Mouse (Mus musculus): ENCODE measurements around the gene Khsrp. TPM values are rescaled to one million over a fixed set of nuclear protein-coding genes. Genes with fewer than 3 reads are reported as not detected.

The Khsrp gene
- polyA plus RNA-seq, 1 experiment from 2014 or later: 44.9 TPM

- DNase-seq (ENCODE audit: low spot score) (no peak), ATAC-seq (ENCODE audit: low read depth) (no peak)
- Histone ChIP-seq H3K27me3 (replicated peaks; ENCODE audit: control insufficient read depth, insufficient read depth, low read length) (no peaks in the 10 kb centered on the region), H3K9me3 (ENCODE audit: control insufficient read depth, low read length) (no peaks in the 10 kb centered on the region), H3K4me1 (ENCODE audit: control insufficient read depth, insufficient read depth, low read length) (no peaks in the 10 kb centered on the region), H3K4me3 (ENCODE audit: low read depth, low read length) (no peak overlapping the region), H3K9ac (ENCODE audit: low read depth, low read length) (no peak overlapping the region), H3K27ac (replicated peaks; ENCODE audit: low read depth, low read length) (no peak overlapping the region), H3K36me3 (ENCODE audit: control insufficient read depth, insufficient read depth, low read length) (no peaks in the 10 kb centered on the region), H3K4me2 (ENCODE audit: low read depth, low read length) (no peak overlapping the region)
- WGBS: 66% methylated on average over 3 of the region's 3 CpGs
Measured at GRCm38 (mm10) chr17:56975391-56975790, 55.9 kb downstream of the Khsrp start.

DNA sequence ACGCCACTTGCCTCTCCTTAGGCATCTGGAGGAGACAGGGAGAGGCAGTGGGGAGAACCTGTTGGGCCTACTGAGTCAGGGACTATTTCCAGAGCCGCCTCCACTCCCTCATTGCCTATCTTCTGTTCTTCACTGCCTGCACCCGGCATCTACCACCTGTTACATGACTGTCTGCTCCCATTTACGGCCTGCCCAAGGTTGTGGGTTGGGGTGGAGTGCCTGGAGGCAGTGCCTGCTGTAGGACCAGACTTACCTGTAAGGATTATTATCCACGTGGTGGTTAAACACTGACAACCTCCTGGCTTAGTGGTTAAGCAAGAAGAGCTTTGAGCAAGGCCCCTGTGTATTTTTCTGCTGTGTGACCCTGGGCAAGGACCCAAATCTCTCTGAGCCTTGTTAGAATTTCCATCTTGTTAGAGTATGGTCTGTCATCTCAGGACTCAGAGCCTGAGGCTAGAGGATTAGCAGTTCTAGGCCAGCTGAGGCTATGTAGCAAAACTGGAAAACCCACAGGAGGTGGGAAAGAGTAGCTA, 56.5 kb downstream of the Khsrp start:
- Histone ChIP-seq H3K9ac (ENCODE audit: low read depth, low read length) (no peak overlapping the region), H3K9me3 (ENCODE audit: control insufficient read depth, low read length) (no peaks in the 10 kb centered on the region), H3K4me3 (ENCODE audit: low read depth, low read length) (no peak overlapping the region), H3K36me3 (ENCODE audit: control insufficient read depth, insufficient read depth, low read length) (no peaks in the 10 kb centered on the region), H3K27ac (replicated peaks; ENCODE audit: low read depth, low read length) (no peak overlapping the region), H3K4me2 (ENCODE audit: low read depth, low read length) (no peak overlapping the region), H3K27me3 (replicated peaks; ENCODE audit: control insufficient read depth, insufficient read depth, low read length) (0 out of 2 replicates have a peak, but pooled peaks cover 3% of the 10 kb centered on the region), H3K4me1 (ENCODE audit: control insufficient read depth, insufficient read depth, low read length) (no peaks in the 10 kb centered on the region)
- ATAC-seq (ENCODE audit: low read depth) (no peak), DNase-seq (ENCODE audit: low spot score) (no peak)
- 72% methylated on average over 5 of the region's 5 CpGs for WGBS

- no peak; the same call in 1 of the 2 replicates for ATAC-seq (ENCODE audit: low read depth)
- no peak for DNase-seq (ENCODE audit: low spot score)
- no peaks in the 10 kb centered on the region for H3K36me3 ChIP-seq (ENCODE audit: control insufficient read depth, insufficient read depth, low read length)
- H3K27ac ChIP-seq (replicated peaks; ENCODE audit: low read depth, low read length): no peak overlapping the region
- WGBS: 66% methylated on average over 13 of the region's 14 CpGs
- H3K9me3 ChIP-seq (ENCODE audit: control insufficient read depth, low read length): no peaks in the 10 kb centered on the region
- no peaks in the 10 kb centered on the region for H3K4me1 ChIP-seq (ENCODE audit: control insufficient read depth, insufficient read depth, low read length)
- no peak overlapping the region for H3K9ac ChIP-seq (ENCODE audit: low read depth, low read length)
- H3K27me3 ChIP-seq (replicated peaks; ENCODE audit: control insufficient read depth, insufficient read depth, low read length): 0 out of 2 replicates have a peak, but pooled peaks cover 6% of the 10 kb centered on the region
- H3K4me3 ChIP-seq (ENCODE audit: low read depth, low read length): no peak overlapping the region
- H3K4me2 ChIP-seq (ENCODE audit: low read depth, low read length): no peak overlapping the region
Measured at GRCm38 (mm10) chr17:56973956-56974707, 57.2 kb downstream of the Khsrp start.

Other genes with a start within 250 kb of the Khsrp start
- 3.5 and 5.3 TPM in 2 replicates for gene Rfx2, start 200.5 kb downstream of the Khsrp start, polyA plus RNA-seq (2014; fragmentation: Nextera tagmentation; extraction: Ambion mirVana)
- gene Acsbg2, start 157.1 kb downstream of the Khsrp start, polyA plus RNA-seq (2014; fragmentation: Nextera tagmentation; extraction: Ambion mirVana): not detected in 2 replicates
- 0.14 and 0.26 TPM in 2 replicates for gene 1700061G19Rik, start 156.0 kb downstream of the Khsrp start, polyA plus RNA-seq (2014; fragmentation: Nextera tagmentation; extraction: Ambion mirVana)
- 24.7 and 32.7 TPM in 2 replicates for gene Mllt1, start 96.1 kb downstream of the Khsrp start, polyA plus RNA-seq (2014; fragmentation: Nextera tagmentation; extraction: Ambion mirVana)
- gene Acer1, start 49.4 kb downstream of the Khsrp start, polyA plus RNA-seq (2014; fragmentation: Nextera tagmentation; extraction: Ambion mirVana): 1.3 and 2.4 TPM in 2 replicates
- 140 and 142 TPM in 2 replicates for gene Clpp, start 41.2 kb downstream of the Khsrp start, polyA plus RNA-seq (2014; fragmentation: Nextera tagmentation; extraction: Ambion mirVana)
- gene Alkbh7, start 34.2 kb downstream of the Khsrp start, polyA plus RNA-seq (2014; fragmentation: Nextera tagmentation; extraction: Ambion mirVana): 35.7 and 39.8 TPM in 2 replicates
- 0.84 TPM in 1 of 2 replicates, not detected in the other for gene Pspn, start 31.5 kb downstream of the Khsrp start, polyA plus RNA-seq (2014; fragmentation: Nextera tagmentation; extraction: Ambion mirVana)
- 55.4 and 55.5 TPM in 2 replicates for gene Gtf2f1, start 20.2 kb downstream of the Khsrp start, polyA plus RNA-seq (2014; fragmentation: Nextera tagmentation; extraction: Ambion mirVana)
- 0.19 and 0.41 TPM in 2 replicates for gene Gm17949, start 20.1 kb downstream of the Khsrp start, polyA plus RNA-seq (2014; fragmentation: Nextera tagmentation; extraction: Ambion mirVana)
- gene Slc25a41, start 10.1 kb upstream of the Khsrp start, polyA plus RNA-seq (2014; fragmentation: Nextera tagmentation; extraction: Ambion mirVana): not detected in 2 replicates
- 5.5 and 8.1 TPM in 2 replicates for gene Crb3, start 27.6 kb upstream of the Khsrp start, polyA plus RNA-seq (2014; fragmentation: Nextera tagmentation; extraction: Ambion mirVana)
- 6.9 and 7.8 TPM in 2 replicates for gene Slc25a23, start 28.3 kb upstream of the Khsrp start, polyA plus RNA-seq (2014; fragmentation: Nextera tagmentation; extraction: Ambion mirVana)
- gene Dennd1c, start 47.0 kb upstream of the Khsrp start, polyA plus RNA-seq (2014; fragmentation: Nextera tagmentation; extraction: Ambion mirVana): 1.6 and 2.1 TPM in 2 replicates
- gene Tubb4a, start 56.3 kb upstream of the Khsrp start, polyA plus RNA-seq (2014; fragmentation: Nextera tagmentation; extraction: Ambion mirVana): 22.9 and 28.7 TPM in 2 replicates
- 4.1 and 5.0 TPM in 2 replicates for gene Tnfsf9, start 73.8 kb upstream of the Khsrp start, polyA plus RNA-seq (2014; fragmentation: Nextera tagmentation; extraction: Ambion mirVana)
- not detected in 2 replicates for gene Cd70, start 118.3 kb upstream of the Khsrp start, polyA plus RNA-seq (2014; fragmentation: Nextera tagmentation; extraction: Ambion mirVana)
- 0.08 TPM in 1 of 2 replicates, not detected in the other for gene Tnfsf14, start 162.7 kb upstream of the Khsrp start, polyA plus RNA-seq (2014; fragmentation: Nextera tagmentation; extraction: Ambion mirVana)
- 2.0 and 4.6 TPM in 2 replicates for gene C3, start 196.6 kb upstream of the Khsrp start, polyA plus RNA-seq (2014; fragmentation: Nextera tagmentation; extraction: Ambion mirVana)
- gene Gpr108, start 216.9 kb upstream of the Khsrp start, polyA plus RNA-seq (2014; fragmentation: Nextera tagmentation; extraction: Ambion mirVana): 36.9 and 37.1 TPM in 2 replicates
- gene Trip10, start 217.9 kb upstream of the Khsrp start, polyA plus RNA-seq (2014; fragmentation: Nextera tagmentation; extraction: Ambion mirVana): 32.3 and 36.0 TPM in 2 replicates
- gene Vav1, start 247.6 kb upstream of the Khsrp start, polyA plus RNA-seq (2014; fragmentation: Nextera tagmentation; extraction: Ambion mirVana): 4.0 and 4.8 TPM in 2 replicates